Mouse (Mus musculus) left cerebral cortex, postnatal 36 days (tissue): ENCODE data around the gene Lrrc4c. TPM values are rescaled to one million over a fixed set of nuclear protein-coding genes. Genes with fewer than 3 reads are reported as not detected.

Source experiments
- microRNA-seq: library from miRNA; unstranded; fragments of <30 nt; microRNA quantifications from one replicate; pipeline ENCODE4 v1.2.0, GENCODE M21; 2022
- total RNA-seq, 2 experiments: library from RNA; stranded (reverse); gene quantifications; 2 replicates each; pipeline ENCODE4 v1.2.3; 2021

Gene Lrrc4c
- total RNA-seq, 2 experiments from 2014 or later = 118 to 135 TPM

Small RNA genes within 50 kb of the gene (microRNA-seq; reads per million reads assigned to microRNA genes)
- gene Gm44320 = not detected
